Mouse (Mus musculus): ENCODE results near the gene Ctnnd2. TPM values are rescaled to one million over a fixed set of nuclear protein-coding genes. Genes with fewer than 3 reads are reported as not detected.

Ctnnd2 gene
- polyA plus RNA-seq, 1 experiment = 6.3 TPM

DNA sequence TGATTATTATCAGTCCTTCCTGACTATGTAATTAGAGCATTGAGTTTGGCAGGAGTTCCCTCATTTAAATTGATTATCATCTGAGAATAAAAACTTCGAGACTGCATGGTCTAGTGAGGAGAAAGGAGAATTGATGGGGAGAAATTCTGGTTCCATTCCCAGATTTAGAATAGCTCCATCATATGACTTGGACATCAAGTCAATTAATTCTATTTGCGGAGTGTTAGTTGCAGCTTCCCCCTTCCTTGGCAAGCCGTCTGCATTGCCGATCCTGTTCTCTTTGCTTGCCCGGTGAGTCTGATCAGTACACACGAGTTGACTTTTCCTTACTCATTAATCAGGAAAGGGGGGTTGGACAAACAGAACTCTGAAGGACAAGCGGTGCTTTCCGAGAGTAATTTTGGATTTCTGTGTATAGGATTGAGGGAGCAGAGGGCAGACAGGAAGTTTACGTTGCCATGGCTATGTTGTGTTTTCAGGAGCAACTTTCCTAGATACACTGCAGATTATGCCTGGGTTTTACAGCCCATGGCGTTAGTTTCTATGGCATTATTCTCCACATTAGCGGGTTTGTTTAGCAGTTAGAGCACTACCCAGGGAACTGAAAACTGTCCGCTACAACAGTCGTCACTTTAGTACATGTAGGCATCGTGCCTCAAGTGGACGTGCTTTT, 113.3 kb downstream of the Ctnnd2 start:
- 48% methylated on average over 15 of the region's 15 CpGs for WGBS
- no peak overlapping the region for H3K4me3 ChIP-seq (replicated peaks; ENCODE audit: extremely low read depth, low read depth, low read length)
- TF ChIP-seq CTCF (IDR thresholded peaks at IDR 0.05; ENCODE audit: insufficient read depth, low read length) (no peak), POLR2A (IDR thresholded peaks at IDR 0.05; ENCODE audit: borderline replicate concordance, extremely low read depth, low read depth, low read length) (no peak)
- H3K4me1 ChIP-seq (ENCODE audit: control insufficient read depth, insufficient read depth, low read length) = no peaks in the 10 kb centered on the region
- DNase-seq = no peak

DNA sequence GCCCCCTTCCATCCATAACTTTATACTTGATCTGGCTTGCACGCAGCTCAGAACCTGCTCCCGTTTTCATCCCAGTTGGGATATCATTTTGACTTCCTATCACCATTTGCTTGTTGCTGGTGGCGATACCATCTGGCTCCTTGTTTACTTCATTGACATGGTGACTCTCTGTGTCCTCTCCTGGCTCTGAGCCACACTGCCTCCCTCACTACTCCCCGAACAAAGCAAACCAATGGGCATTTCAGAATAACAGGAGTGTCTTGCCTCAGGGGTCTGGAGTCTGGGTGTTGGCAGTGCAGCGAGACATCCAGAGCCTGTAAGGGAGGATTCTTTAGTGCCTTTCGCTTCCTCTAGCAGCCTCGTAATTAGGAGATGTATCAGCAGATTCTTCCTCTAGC, 113.9 kb downstream of the Ctnnd2 start:
- no peak for DNase-seq

DNA sequence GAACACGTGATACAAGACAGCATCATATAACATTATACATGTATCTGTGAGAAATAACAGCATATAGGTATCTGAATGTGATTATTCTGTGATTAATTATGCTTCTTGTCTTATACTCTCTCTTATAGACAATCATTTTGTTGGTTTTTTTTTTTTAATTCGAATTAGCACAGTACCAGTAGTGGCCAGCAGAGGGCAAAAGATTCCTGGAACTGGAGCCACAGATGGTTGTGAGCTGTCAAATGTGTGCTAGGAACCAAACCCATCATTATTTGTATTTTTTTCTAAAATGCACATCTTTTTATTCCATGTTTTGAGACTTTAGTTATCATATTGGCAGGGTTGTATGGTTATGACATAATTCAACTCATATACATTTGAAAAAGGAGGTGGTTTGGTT, 130.4 kb downstream of the Ctnnd2 start:
- no peak overlapping the region for H3K4me3 ChIP-seq (replicated peaks; ENCODE audit: extremely low read depth, low read depth, low read length)
- 70% methylated on average over 2 of the region's 2 CpGs for WGBS
- no peaks in the 10 kb centered on the region for H3K4me1 ChIP-seq (ENCODE audit: control insufficient read depth, insufficient read depth, low read length)
- no peak for TF ChIP-seq POLR2A (IDR thresholded peaks at IDR 0.05; ENCODE audit: borderline replicate concordance, extremely low read depth, low read depth, low read length)
- TF ChIP-seq CTCF (IDR thresholded peaks at IDR 0.05; ENCODE audit: insufficient read depth, low read length) = no peak
- no peak for DNase-seq

More for the DNA sequence above, 113.9 kb downstream of the Ctnnd2 start:
- Histone ChIP-seq H3K4me1 (ENCODE audit: control insufficient read depth, insufficient read depth, low read length) (no peaks in the 10 kb centered on the region), H3K4me3 (replicated peaks; ENCODE audit: extremely low read depth, low read depth, low read length) (no peak overlapping the region)
- WGBS = 76% methylated on average over 7 of the region's 7 CpGs
- TF ChIP-seq POLR2A (IDR thresholded peaks at IDR 0.05; ENCODE audit: borderline replicate concordance, extremely low read depth, low read depth, low read length) (no peak), CTCF (IDR thresholded peaks at IDR 0.05; ENCODE audit: insufficient read depth, low read length) (no peak)

DNA sequence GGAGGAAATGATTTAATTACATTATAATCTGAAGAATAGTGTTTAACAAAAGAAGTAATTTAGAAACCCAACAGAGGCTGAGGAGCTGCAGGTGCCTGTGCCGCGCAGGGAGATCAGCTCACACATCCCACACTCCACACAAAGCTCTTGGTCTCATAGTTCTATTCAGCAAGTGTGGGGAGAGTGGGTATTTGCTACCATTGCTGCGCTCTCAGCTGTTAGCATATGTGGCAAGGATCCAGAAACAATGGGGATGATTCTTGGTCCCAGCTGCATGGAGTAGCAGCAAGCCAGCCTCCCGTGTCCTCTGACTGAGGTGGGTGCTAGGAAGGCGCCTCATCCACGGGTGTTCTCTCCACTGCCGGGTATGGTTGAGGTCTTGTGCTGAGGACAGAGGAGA, 134.0 kb downstream of the Ctnnd2 start:
- H3K4me3 ChIP-seq (replicated peaks; ENCODE audit: extremely low read depth, low read depth, low read length) = no peak overlapping the region
- no peaks in the 10 kb centered on the region for H3K4me1 ChIP-seq (ENCODE audit: control insufficient read depth, insufficient read depth, low read length)
- no peak for TF ChIP-seq POLR2A (IDR thresholded peaks at IDR 0.05; ENCODE audit: borderline replicate concordance, extremely low read depth, low read depth, low read length)
- no peak for TF ChIP-seq CTCF (IDR thresholded peaks at IDR 0.05; ENCODE audit: insufficient read depth, low read length)
- no peak for DNase-seq
- 89% methylated on average over 7 of the region's 7 CpGs for WGBS

DNA sequence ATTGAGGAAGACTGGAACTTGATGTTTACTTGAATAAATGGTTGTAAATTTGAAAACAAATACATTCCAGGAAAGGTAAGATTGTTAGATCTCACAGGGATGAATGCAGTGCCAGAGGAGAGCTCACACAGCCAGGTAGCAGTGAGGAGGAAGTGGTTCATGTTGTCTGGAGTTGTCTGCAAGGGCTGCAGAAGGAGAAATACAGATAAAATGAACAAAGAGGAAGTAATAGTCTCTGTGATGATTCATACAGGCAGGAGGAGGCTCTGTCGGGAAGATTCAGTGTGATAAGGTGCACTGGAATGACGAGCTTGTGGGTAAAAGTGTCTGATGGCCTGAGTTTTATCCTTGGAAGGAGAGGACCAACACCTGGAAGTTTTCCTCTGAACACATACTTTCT, 150.2 kb downstream of the Ctnnd2 start:
- TF ChIP-seq POLR2A (IDR thresholded peaks at IDR 0.05; ENCODE audit: borderline replicate concordance, extremely low read depth, low read depth, low read length) (no peak), CTCF (IDR thresholded peaks at IDR 0.05; ENCODE audit: insufficient read depth, low read length) (no peak)
- DNase-seq = no peak
- Histone ChIP-seq H3K4me1 (ENCODE audit: control insufficient read depth, insufficient read depth, low read length) (no peaks in the 10 kb centered on the region), H3K4me3 (replicated peaks; ENCODE audit: extremely low read depth, low read depth, low read length) (no peak overlapping the region)
- WGBS = 29% methylated on average over 2 of the region's 2 CpGs

DNA sequence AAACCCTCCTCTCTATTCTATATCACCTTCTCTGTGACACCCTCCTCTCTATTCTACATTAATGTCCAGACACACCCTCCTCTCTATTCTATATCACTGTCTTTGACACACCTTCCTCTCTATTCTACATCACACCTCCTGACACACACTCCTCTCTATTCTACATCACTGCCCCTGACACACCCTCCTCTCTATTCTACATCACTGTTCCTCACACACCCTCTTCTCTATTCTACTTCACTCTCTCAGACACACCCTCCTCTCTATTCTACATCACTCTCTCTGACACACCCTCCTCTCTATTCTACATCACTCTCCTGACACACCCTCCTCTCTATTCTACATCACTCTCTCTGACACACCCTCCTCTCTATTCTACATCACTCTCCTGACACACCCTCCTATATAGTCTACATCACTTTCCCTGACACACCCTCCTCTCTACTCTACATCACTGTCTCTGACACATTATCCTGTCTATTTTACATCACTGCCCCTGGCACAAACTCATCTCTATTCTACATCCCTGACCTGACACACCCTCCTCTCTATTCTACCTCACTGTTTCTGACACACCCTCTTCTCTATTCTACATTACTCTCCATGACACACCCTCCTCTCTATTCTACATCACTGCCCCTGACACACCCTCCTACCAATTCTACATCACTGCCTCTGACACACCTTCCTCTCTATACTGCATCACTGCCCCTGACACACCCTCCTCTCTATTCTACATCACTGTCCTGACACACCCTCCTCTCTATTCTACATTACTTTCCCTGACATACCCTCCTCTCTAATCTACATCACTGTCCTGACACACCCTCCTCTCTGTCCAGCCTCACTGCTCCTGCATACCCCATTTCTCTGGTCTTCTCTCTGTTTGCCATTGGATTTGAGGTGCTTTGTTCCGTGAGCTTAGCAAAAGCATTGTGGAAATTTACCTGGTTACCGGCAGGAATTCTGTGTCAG, 161.2 kb downstream of the Ctnnd2 start:
- H3K4me3 ChIP-seq (replicated peaks; ENCODE audit: extremely low read depth, low read depth, low read length) = no peak overlapping the region
- no peak for TF ChIP-seq POLR2A (IDR thresholded peaks at IDR 0.05; ENCODE audit: borderline replicate concordance, extremely low read depth, low read depth, low read length)
- no peak for TF ChIP-seq CTCF (IDR thresholded peaks at IDR 0.05; ENCODE audit: insufficient read depth, low read length)
- H3K4me1 ChIP-seq (ENCODE audit: control insufficient read depth, insufficient read depth, low read length) = no peaks in the 10 kb centered on the region
- WGBS = 73% methylated on average over 2 of the region's 2 CpGs
- DNase-seq = no peak

DNA sequence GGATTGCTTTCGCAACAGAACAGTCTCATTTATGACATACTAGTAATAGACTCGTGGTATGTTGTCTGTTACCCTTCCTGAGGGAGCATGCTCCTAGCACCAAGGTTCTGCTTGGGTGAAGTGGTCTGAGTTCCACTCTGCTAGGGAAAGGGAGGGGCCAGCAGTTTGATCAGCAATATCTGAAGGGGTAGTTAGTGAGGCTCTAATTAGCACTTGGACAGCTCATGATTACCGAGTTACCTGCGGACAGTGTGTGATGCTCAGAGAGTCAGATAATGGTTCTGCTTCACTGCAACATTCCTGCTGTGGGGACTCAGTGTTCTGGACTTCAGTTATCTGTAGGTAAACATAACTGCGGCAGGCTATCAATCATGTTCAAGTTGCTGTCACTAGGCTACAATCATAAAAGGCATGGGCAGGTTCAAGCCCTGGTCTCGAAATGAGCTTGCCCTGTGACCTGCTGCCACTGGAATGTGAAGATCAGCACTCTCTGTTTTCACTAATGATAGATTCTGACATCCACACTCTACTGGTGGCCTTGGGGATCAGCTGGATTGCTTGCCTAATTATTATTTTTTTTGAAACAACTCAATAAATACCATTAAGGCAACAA, 166.3 kb downstream of the Ctnnd2 start:
- TF ChIP-seq POLR2A (IDR thresholded peaks at IDR 0.05; ENCODE audit: borderline replicate concordance, extremely low read depth, low read depth, low read length) (no peak), CTCF (IDR thresholded peaks at IDR 0.05; ENCODE audit: insufficient read depth, low read length) (no peak)
- H3K4me1 ChIP-seq (ENCODE audit: control insufficient read depth, insufficient read depth, low read length) = no peaks in the 10 kb centered on the region
- no peak for DNase-seq
- 39% methylated on average over 6 of the region's 6 CpGs for WGBS
- H3K4me3 ChIP-seq (replicated peaks; ENCODE audit: extremely low read depth, low read depth, low read length) = no peak overlapping the region

DNA sequence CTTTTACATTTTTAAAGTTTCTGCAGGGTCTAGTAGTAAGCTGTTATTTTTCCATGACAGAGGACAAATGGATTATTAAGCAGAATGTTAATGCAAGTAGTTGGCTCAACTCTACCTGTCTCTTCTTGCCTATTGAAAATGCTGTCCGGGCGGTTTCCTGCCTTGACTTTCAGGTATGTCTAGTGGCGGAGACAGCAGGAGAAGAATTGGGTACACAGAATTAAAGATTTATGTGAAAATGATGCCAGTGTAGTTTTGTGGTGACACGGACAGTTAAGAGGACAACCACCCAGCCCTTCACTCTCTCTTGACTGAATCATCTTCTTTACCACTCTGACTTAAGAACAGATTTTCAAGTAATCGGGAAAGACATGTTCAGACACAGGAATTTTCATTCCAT, 173.4 kb downstream of the Ctnnd2 start:
- H3K4me1 ChIP-seq (ENCODE audit: control insufficient read depth, insufficient read depth, low read length) = no peaks in the 10 kb centered on the region
- no peak overlapping the region for H3K4me3 ChIP-seq (replicated peaks; ENCODE audit: extremely low read depth, low read depth, low read length)
- TF ChIP-seq CTCF (IDR thresholded peaks at IDR 0.05; ENCODE audit: insufficient read depth, low read length) (no peak), POLR2A (IDR thresholded peaks at IDR 0.05; ENCODE audit: borderline replicate concordance, extremely low read depth, low read depth, low read length) (no peak)
- 87% methylated on average over 5 of the region's 5 CpGs for WGBS
- no peak for DNase-seq

DNA sequence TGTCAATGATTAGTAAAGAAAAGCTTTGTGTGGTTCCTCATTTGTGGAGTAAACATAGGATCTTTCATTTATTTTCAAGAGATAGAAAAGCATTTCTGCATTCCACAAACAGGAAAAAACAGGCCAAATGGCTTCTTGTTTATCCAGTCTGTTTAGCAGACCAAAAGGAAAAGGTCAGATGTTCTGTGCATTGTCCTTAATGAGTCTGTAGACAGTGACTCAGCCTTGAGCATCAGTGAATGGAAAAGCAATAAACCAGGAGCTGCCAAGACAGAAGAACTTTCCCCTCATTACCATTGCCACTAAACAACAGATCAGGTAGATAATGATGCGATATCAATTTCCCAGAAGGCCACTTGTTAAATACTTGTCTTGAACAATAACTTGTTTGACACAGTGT, 192.1 kb downstream of the Ctnnd2 start:
- WGBS = 82% methylated on average over 1 of the region's 1 CpGs

More for the DNA sequence above, 192.1 kb downstream of the Ctnnd2 start:
- no peak for DNase-seq
- no peak overlapping the region for H3K4me3 ChIP-seq (replicated peaks; ENCODE audit: extremely low read depth, low read depth, low read length)
- TF ChIP-seq POLR2A (IDR thresholded peaks at IDR 0.05; ENCODE audit: borderline replicate concordance, extremely low read depth, low read depth, low read length) (no peak), CTCF (IDR thresholded peaks at IDR 0.05; ENCODE audit: insufficient read depth, low read length) (no peak)
- H3K4me1 ChIP-seq (ENCODE audit: control insufficient read depth, insufficient read depth, low read length) = no peaks in the 10 kb centered on the region

Measured in lung, adult 2 months (tissue).